Comparison of ENCODE assay signal across 18 mouse cellular contexts in the genomic region with DNA sequence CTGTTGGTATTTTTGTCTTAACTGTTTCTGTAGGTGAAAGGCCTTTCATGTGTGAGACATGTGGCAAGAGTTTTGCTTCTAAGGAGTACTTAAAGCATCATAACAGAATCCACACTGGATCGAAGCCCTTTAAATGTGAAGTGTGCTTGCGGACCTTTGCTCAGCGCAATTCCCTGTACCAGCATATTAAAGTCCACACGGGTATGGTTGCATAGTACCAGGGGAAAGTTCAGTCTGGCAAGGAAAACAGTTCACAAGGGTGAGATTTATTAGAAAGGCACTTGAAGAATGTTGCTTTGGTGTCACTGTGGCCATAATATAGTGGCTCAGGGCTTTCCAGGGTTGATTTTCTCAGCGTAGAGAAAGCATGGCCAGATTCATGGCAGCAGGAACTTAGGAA. TPM values are rescaled to one million over a fixed set of nuclear protein-coding genes. Genes with fewer than 3 reads are reported as not detected.
DNase-seq lines count a peak whose midpoint lies in the region; ATAC-seq and TF ChIP-seq lines count a peak whose summit lies in the region.
"Had no signal": no experiment of that assay in that cellular context is flagged by ENCODE, and none has a peak within 500 bp of the region (broad histone marks: within the 10 kb centered on the region; RNA-seq: fewer than 3 reads in every experiment).

No protein-coding gene starts in this region.

- ATAC-seq in kidney, embryonic 14.5 days (ENCODE audit: low FRiP score, low TSS enrichment), result no peak
- ATAC-seq in liver, embryonic 12.5 days, result no peak
- ATAC-seq in kidney, postnatal 0 days (replicated peaks; ENCODE audit: low FRiP score, low read depth), result no peak; the same call in 1 of the 2 replicates
- ATAC-seq: forebrain, embryonic 13.5 days; forebrain, postnatal 0 days had no signal

- H3K9ac ChIP-seq in kidney, embryonic 14.5 days (ENCODE audit: low read depth, low read length), result no peak overlapping the region
- no peak overlapping the region; the same call in 1 of the 2 replicates for H3K9ac ChIP-seq in liver, adult 2 months (ENCODE audit: low read depth, low read length)
- H3K9ac ChIP-seq in liver, embryonic 12.5 days, result no peak overlapping the region
- no peak overlapping the region for H3K9ac ChIP-seq in kidney, postnatal 0 days (ENCODE audit: low read depth, low read length)
- H3K9ac ChIP-seq: forebrain, embryonic 13.5 days; forebrain, postnatal 0 days; heart, embryonic 13.5 days had no signal

- H3K4me1 ChIP-seq in kidney, embryonic 14.5 days (ENCODE audit: control insufficient read depth, insufficient read depth, low read length), result no peaks in the 10 kb centered on the region
- H3K4me1 ChIP-seq in liver, adult 2 months (ENCODE audit: control insufficient read depth, insufficient read depth, low read length), result peaks cover 53% of the 10 kb centered on the region
- peaks cover 10% of the 10 kb centered on the region; the same call in 1 of the 2 replicates for H3K4me1 ChIP-seq in liver, embryonic 12.5 days
- H3K4me1 ChIP-seq in kidney, postnatal 0 days (replicated peaks; ENCODE audit: insufficient read depth, low read length), result no peaks in the 10 kb centered on the region
- H3K4me1 ChIP-seq: embryonic facial prominence, embryonic 10.5 days; forebrain, embryonic 13.5 days had no signal

- no peak overlapping the region for H3K27ac ChIP-seq in kidney, embryonic 14.5 days (ENCODE audit: low read depth, low read length)
- peak overlapping the region; percentile 91 for H3K27ac ChIP-seq in liver, adult 2 months (replicated peaks; ENCODE audit: insufficient read depth, low read depth, low read length)
- no peak overlapping the region for H3K27ac ChIP-seq in liver, embryonic 12.5 days
- H3K27ac ChIP-seq in kidney, postnatal 0 days, result 0 out of 2 replicates have a peak overlapping the region, but pooled peaks have one; percentile 34
- H3K27ac ChIP-seq: embryonic facial prominence, embryonic 10.5 days; forebrain, embryonic 13.5 days; heart, embryonic 13.5 days had no signal

- H3K4me3 ChIP-seq in kidney, embryonic 14.5 days (ENCODE audit: low read length), result no peak overlapping the region
- H3K4me3 ChIP-seq in liver, adult 2 months (ENCODE audit: insufficient read depth, low read depth, low read length), result no peak overlapping the region
- no peak overlapping the region for H3K4me3 ChIP-seq in liver, embryonic 12.5 days
- no peak overlapping the region for H3K4me3 ChIP-seq in kidney, postnatal 0 days (replicated peaks; ENCODE audit: low read depth, low read length)
- H3K4me3 ChIP-seq: embryonic facial prominence, embryonic 10.5 days; forebrain, embryonic 13.5 days; heart, embryonic 13.5 days had no signal

- peak; percentile 43 for DNase-seq in kidney, adult 18-20 months
- peak; percentile 96 for DNase-seq in liver, adult 2 months (ENCODE audit: extremely low read depth, low read depth, low spot score)
- peak; percentile 14 for DNase-seq in kidney, postnatal 0 days (ENCODE audit: low spot score)
- peak; percentile 45 to 77 for DNase-seq in kidney, postnatal 36 days
- no peak for DNase-seq in thymus, adult 18-20 months
- no peak for DNase-seq in thymus, postnatal 25 days
- DNase-seq: adrenal gland, adult 8-10 months; adrenal gland, postnatal 36 days; cerebellum, adult 2 months; cerebellum, postnatal 10 days; forebrain, postnatal 0 days; gastrocnemius, postnatal 14 days; heart, postnatal 36 days had no signal

- H3K36me3 ChIP-seq in kidney, embryonic 14.5 days (ENCODE audit: control insufficient read depth, insufficient read depth, low read length), result peaks cover 75% of the 10 kb centered on the region
- peaks cover 43% of the 10 kb centered on the region for H3K36me3 ChIP-seq in liver, adult 2 months (ENCODE audit: control insufficient read depth, insufficient read depth, low read length)
- peaks cover 86% of the 10 kb centered on the region for H3K36me3 ChIP-seq in liver, embryonic 12.5 days
- H3K36me3 ChIP-seq in kidney, postnatal 0 days (ENCODE audit: insufficient read depth, low read length), result peaks cover 52% of the 10 kb centered on the region

- H3K9me3 ChIP-seq in kidney, embryonic 14.5 days (ENCODE audit: control insufficient read depth, low read length), result no peaks in the 10 kb centered on the region
- no peaks in the 10 kb centered on the region for H3K9me3 ChIP-seq in liver, embryonic 12.5 days (replicated peaks)
- no peaks in the 10 kb centered on the region for H3K9me3 ChIP-seq in kidney, postnatal 0 days (replicated peaks; ENCODE audit: low read length)
- H3K9me3 ChIP-seq: embryonic facial prominence, embryonic 10.5 days; forebrain, embryonic 13.5 days; heart, embryonic 13.5 days had no signal

- 79% methylated on average over 5 of the region's 5 CpGs for WGBS in kidney, embryonic 14.5 days
- 21% methylated on average over 5 of the region's 5 CpGs for WGBS in liver, adult 2 months
- WGBS in liver, embryonic 12.5 days (ENCODE audit: insufficient replicate concordance), result 86% methylated on average over 5 of the region's 5 CpGs
- WGBS in kidney, postnatal 0 days, result 74% methylated on average over 5 of the region's 5 CpGs

- H3K27me3 ChIP-seq in kidney, embryonic 14.5 days (ENCODE audit: control insufficient read depth, insufficient read depth, low read length), result no peaks in the 10 kb centered on the region
- H3K27me3 ChIP-seq in liver, adult 2 months (ENCODE audit: control insufficient read depth, insufficient read depth, low read length), result no peaks in the 10 kb centered on the region
- no peaks in the 10 kb centered on the region for H3K27me3 ChIP-seq in liver, embryonic 12.5 days (replicated peaks)
- H3K27me3 ChIP-seq in kidney, postnatal 0 days (ENCODE audit: insufficient read depth, low read length), result no peaks in the 10 kb centered on the region
- H3K27me3 ChIP-seq: forebrain, embryonic 13.5 days; heart, embryonic 13.5 days had no signal

- H3K79me2 ChIP-seq in liver, adult 2 months (ENCODE audit: control insufficient read depth, insufficient read depth, low read length), result peaks cover 11% of the 10 kb centered on the region; the same call in 1 of the 2 replicates

- TF ChIP-seq CTCF in liver, adult 2 months (IDR thresholded peaks at IDR 0.05; ENCODE audit: low read depth, low read length), result no peak
- no peak for TF ChIP-seq CTCF in kidney, postnatal 0 days (IDR thresholded peaks at IDR 0.05; ENCODE audit: low read depth)

- no peak for TF ChIP-seq POLR2A in liver, adult 2 months (IDR thresholded peaks at IDR 0.05; ENCODE audit: extremely low read depth, insufficient read depth, low read length)

- no peak overlapping the region for H3K4me2 ChIP-seq in kidney, embryonic 14.5 days (replicated peaks; ENCODE audit: low read depth, low read length)
- H3K4me2 ChIP-seq in liver, embryonic 12.5 days, result no peak overlapping the region
- no peak overlapping the region for H3K4me2 ChIP-seq in kidney, postnatal 0 days (ENCODE audit: low read length)
- H3K4me2 ChIP-seq: forebrain, embryonic 13.5 days; heart, embryonic 13.5 days had no signal

RNA-seq across cellular contexts. Expression of gene Gzf1, which starts 7.1 kb away (rescaled TPM):
- 13.8 and 25.9 TPM in 2 replicates for polyA plus RNA-seq in kidney, embryonic 14.5 days (2014; fragmentation: Nextera tagmentation; extraction: Ambion mirVana)
- 49.8 and 52.2 TPM in 2 replicates for total RNA-seq in liver, adult 2 months (2014; rRNA removed)
- polyA plus RNA-seq in liver, adult 2 months (2012; rRNA removed), result 13.7 and 13.9 TPM in 2 replicates
- 9.4 and 10.1 TPM in 2 replicates for polyA plus RNA-seq in liver, embryonic 12.5 days (2016; fragmentation: Nextera tagmentation; extraction: Ambion mirVana)
- 20.0 and 20.5 TPM in 2 replicates for polyA plus RNA-seq in kidney, postnatal 0 days (2015; fragmentation: Nextera tagmentation; extraction: Ambion mirVana)

RNA-seq across cellular contexts. Expression of gene Nxt1, which starts 15.6 kb away (rescaled TPM):
- polyA plus RNA-seq in kidney, embryonic 14.5 days (2014; fragmentation: Nextera tagmentation; extraction: Ambion mirVana), result 109 and 136 TPM in 2 replicates
- 10.3 and 13.0 TPM in 2 replicates for total RNA-seq in liver, adult 2 months (2014; rRNA removed)
- 11.7 and 15.0 TPM in 2 replicates for polyA plus RNA-seq in liver, adult 2 months (2012; rRNA removed)
- 72.2 TPM in 2 replicates for polyA plus RNA-seq in liver, embryonic 12.5 days (2016; fragmentation: Nextera tagmentation; extraction: Ambion mirVana)
- 75.3 and 77.2 TPM in 2 replicates for polyA plus RNA-seq in kidney, postnatal 0 days (2015; fragmentation: Nextera tagmentation; extraction: Ambion mirVana)

RNA-seq across cellular contexts. Expression of gene Napb, which starts 44.3 kb away (rescaled TPM):
- 1.8 and 2.7 TPM in 2 replicates for polyA plus RNA-seq in kidney, embryonic 14.5 days (2014; fragmentation: Nextera tagmentation; extraction: Ambion mirVana)
- 1.7 TPM in 2 replicates for total RNA-seq in liver, adult 2 months (2014; rRNA removed)
- 0.54 and 0.57 TPM in 2 replicates for polyA plus RNA-seq in liver, adult 2 months (2012; rRNA removed)
- 0.56 and 0.62 TPM in 2 replicates for polyA plus RNA-seq in liver, embryonic 12.5 days (2016; fragmentation: Nextera tagmentation; extraction: Ambion mirVana)
- polyA plus RNA-seq in kidney, postnatal 0 days (2015; fragmentation: Nextera tagmentation; extraction: Ambion mirVana), result 1.3 and 1.4 TPM in 2 replicates

Comparison
In these comparisons a context has a peak if more than half of its experiments do, and no peak if none do; other contexts are left out.
1. H3K27ac ChIP-seq: peak in liver, adult 2 months (single experiment) and kidney, postnatal 0 days (single experiment); none in kidney, embryonic 14.5 days (single experiment) and liver, embryonic 12.5 days (single experiment).
2. DNase-seq: peak in kidney, adult 18-20 months (single experiment), liver, adult 2 months (single experiment), kidney, postnatal 0 days (single experiment) and kidney, postnatal 36 days (2 of 2); none in thymus, adult 18-20 months (0 of 2) and thymus, postnatal 25 days (single experiment).